In the genomic region with DNA sequence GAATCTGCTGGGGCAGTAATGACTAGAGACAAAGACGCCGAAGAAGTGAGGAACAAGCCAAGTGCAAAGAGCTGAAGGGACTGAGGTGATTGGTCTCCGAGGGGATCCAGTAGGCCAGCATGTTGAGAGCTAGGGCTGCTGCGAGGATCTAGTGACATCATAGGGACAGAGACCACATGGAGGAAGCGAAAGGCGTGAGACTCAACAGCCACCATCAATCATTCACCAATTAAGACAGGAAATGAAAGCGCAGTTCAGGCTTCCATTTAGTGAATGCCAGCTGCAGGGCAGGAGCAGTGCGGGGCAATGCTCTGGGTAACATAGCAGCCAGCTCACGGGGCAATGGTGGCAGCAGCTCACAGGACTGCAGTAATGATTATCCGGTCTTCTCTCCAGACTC, we compare ENCODE assay signal across 24 mouse cellular contexts. TPM values are rescaled to one million over a fixed set of nuclear protein-coding genes. Genes with fewer than 3 reads are reported as not detected.
DNase-seq lines count a peak whose midpoint lies in the region; ATAC-seq and TF ChIP-seq lines count a peak whose summit lies in the region.
"Had no signal": no experiment of that assay in that cellular context is flagged by ENCODE, and none has a peak within 500 bp of the region (broad histone marks: within the 10 kb centered on the region; RNA-seq: fewer than 3 reads in every experiment).

No protein-coding gene starts in this region.

- no peak for TF ChIP-seq EP300 in lung, postnatal 0 days (IDR thresholded peaks at IDR 0.05)

- intact Hi-C loops in left cerebral cortex, postnatal 36 days (cut with DNase I) = no loop called here

- H3K4me1 ChIP-seq in hindbrain, embryonic 11.5 days (replicated peaks; ENCODE audit: control insufficient read depth, insufficient read depth, low read length) = no peaks in the 10 kb centered on the region
- no peaks in the 10 kb centered on the region for H3K4me1 ChIP-seq in hindbrain, embryonic 14.5 days (replicated peaks; ENCODE audit: control insufficient read depth, insufficient read depth, low read length)
- H3K4me1 ChIP-seq in lung, postnatal 0 days (ENCODE audit: insufficient read depth, low read depth, low read length) = no peaks in the 10 kb centered on the region
- H3K4me1 ChIP-seq: forebrain, embryonic 15.5 days; hindbrain, embryonic 15.5 days; midbrain, embryonic 12.5 days; neural tube, embryonic 12.5 days had no signal

- no peak overlapping the region for H3K4me3 ChIP-seq in hindbrain, embryonic 11.5 days (ENCODE audit: low read depth, low read length)
- H3K4me3 ChIP-seq in hindbrain, embryonic 14.5 days (replicated peaks; ENCODE audit: low read length) = no peak overlapping the region
- no peak overlapping the region for H3K4me3 ChIP-seq in lung, postnatal 0 days (ENCODE audit: low read depth, low read length)
- H3K4me3 ChIP-seq: forebrain, embryonic 15.5 days; hindbrain, embryonic 15.5 days; left cerebral cortex, adult 2 months; limb, embryonic 10.5 days; midbrain, embryonic 12.5 days; neural tube, embryonic 12.5 days had no signal

- no peak overlapping the region for H3K4me2 ChIP-seq in hindbrain, embryonic 11.5 days (replicated peaks; ENCODE audit: low read depth, low read length)
- H3K4me2 ChIP-seq in hindbrain, embryonic 14.5 days (replicated peaks) = no peak overlapping the region
- no peak overlapping the region for H3K4me2 ChIP-seq in lung, postnatal 0 days (replicated peaks; ENCODE audit: low read depth, low read length)
- H3K4me2 ChIP-seq: forebrain, embryonic 15.5 days; heart, embryonic 11.5 days; hindbrain, embryonic 15.5 days; midbrain, embryonic 12.5 days; neural tube, embryonic 12.5 days had no signal

- H3K9me3 ChIP-seq in hindbrain, embryonic 11.5 days (ENCODE audit: control insufficient read depth, low read length) = no peaks in the 10 kb centered on the region
- H3K9me3 ChIP-seq in hindbrain, embryonic 14.5 days (ENCODE audit: control insufficient read depth, low read length) = no peaks in the 10 kb centered on the region
- no peaks in the 10 kb centered on the region for H3K9me3 ChIP-seq in lung, postnatal 0 days (ENCODE audit: low read length)
- H3K9me3 ChIP-seq: forebrain, embryonic 15.5 days; hindbrain, embryonic 15.5 days; limb, embryonic 10.5 days; midbrain, embryonic 12.5 days; neural tube, embryonic 12.5 days had no signal

- no peaks in the 10 kb centered on the region for H3K36me3 ChIP-seq in hindbrain, embryonic 11.5 days (ENCODE audit: control insufficient read depth, insufficient read depth, low read length)
- H3K36me3 ChIP-seq in hindbrain, embryonic 14.5 days (replicated peaks; ENCODE audit: control insufficient read depth, insufficient read depth) = no peaks in the 10 kb centered on the region
- no peaks in the 10 kb centered on the region for H3K36me3 ChIP-seq in lung, postnatal 0 days (ENCODE audit: insufficient read depth, low read length)
- no peaks in the 10 kb centered on the region for H3K36me3 ChIP-seq in splenic B cell, adult 2 months (ENCODE audit: control insufficient read depth, insufficient read depth, low read length, poor library complexity, severe bottlenecking)
- H3K36me3 ChIP-seq: forebrain, embryonic 15.5 days; hindbrain, embryonic 15.5 days; limb, embryonic 10.5 days; midbrain, embryonic 12.5 days; neural tube, embryonic 12.5 days had no signal

- no peaks in the 10 kb centered on the region for H3K27me3 ChIP-seq in hindbrain, embryonic 11.5 days (ENCODE audit: control insufficient read depth, insufficient read depth, low read length)
- no peaks in the 10 kb centered on the region for H3K27me3 ChIP-seq in hindbrain, embryonic 14.5 days (ENCODE audit: control insufficient read depth, insufficient read depth, low read length)
- no peaks in the 10 kb centered on the region for H3K27me3 ChIP-seq in lung, postnatal 0 days (replicated peaks; ENCODE audit: insufficient read depth, low read length)
- H3K27me3 ChIP-seq in splenic B cell, adult 2 months (ENCODE audit: control insufficient read depth, insufficient read depth, low read length, poor library complexity, severe bottlenecking) = no peaks in the 10 kb centered on the region
- H3K27me3 ChIP-seq: forebrain, embryonic 15.5 days; hindbrain, embryonic 15.5 days; midbrain, embryonic 12.5 days; neural tube, embryonic 12.5 days had no signal

- H3K27ac ChIP-seq in hindbrain, embryonic 11.5 days (ENCODE audit: low read depth, low read length) = no peak overlapping the region
- no peak overlapping the region for H3K27ac ChIP-seq in hindbrain, embryonic 14.5 days
- no peak overlapping the region for H3K27ac ChIP-seq in lung, postnatal 0 days (ENCODE audit: low read length)
- H3K27ac ChIP-seq: forebrain, embryonic 15.5 days; hindbrain, embryonic 15.5 days; left cerebral cortex, adult 2 months; limb, embryonic 10.5 days; midbrain, embryonic 12.5 days; neural tube, embryonic 12.5 days had no signal

- no peak for DNase-seq in hindbrain, embryonic 11.5 days (ENCODE audit: low spot score)
- no peak for DNase-seq in hindbrain, embryonic 14.5 days (ENCODE audit: low spot score)
- DNase-seq in lung, postnatal 0 days (ENCODE audit: low spot score) = no peak
- DNase-seq in lung, postnatal 14 days = no peak
- DNase-seq in R1 (ENCODE audit: low read depth, low spot score) = peak; percentile 13
- peak; percentile 10 for DNase-seq in splenic B cell, adult 2 months (ENCODE audit: low read depth, low spot score)
- no peak for DNase-seq in left cerebral cortex, postnatal 36 days (ENCODE audit: low spot score in 2 of 2)
- DNase-seq: adrenal gland, adult 2 months; cerebellum, adult 2 months; cerebellum, postnatal 36 days; gastrocnemius, postnatal 25 days; heart, postnatal 10 days; kidney, adult 11 months; layer of hippocampus, adult 9-11 months; liver, postnatal 0 days; lung, postnatal 36 days; thymus, postnatal 25 days had no signal

- no peak for TF ChIP-seq CTCF in lung, postnatal 0 days (IDR thresholded peaks at IDR 0.05)

- ATAC-seq in hindbrain, embryonic 11.5 days (ENCODE audit: low FRiP score) = peak; percentile 35; the same call in 1 of the 2 replicates
- no peak for ATAC-seq in hindbrain, embryonic 14.5 days (ENCODE audit: low FRiP score)
- peak; percentile 33; the same call in 1 of the 2 replicates for ATAC-seq in lung, postnatal 0 days
- ATAC-seq: forebrain, embryonic 15.5 days; liver, postnatal 0 days had no signal

- H3K9ac ChIP-seq in hindbrain, embryonic 11.5 days (ENCODE audit: low read depth, low read length) = no peak overlapping the region
- no peak overlapping the region for H3K9ac ChIP-seq in hindbrain, embryonic 14.5 days
- H3K9ac ChIP-seq in lung, postnatal 0 days (replicated peaks; ENCODE audit: low read depth) = no peak overlapping the region
- H3K9ac ChIP-seq: forebrain, embryonic 15.5 days; hindbrain, embryonic 15.5 days; liver, postnatal 0 days; midbrain, embryonic 12.5 days; neural tube, embryonic 12.5 days had no signal

- 72% methylated on average over 10 of the region's 10 CpGs for WGBS in hindbrain, embryonic 11.5 days
- WGBS in hindbrain, embryonic 14.5 days = 70% methylated on average over 10 of the region's 10 CpGs
- WGBS in lung, postnatal 0 days = 63% methylated on average over 10 of the region's 10 CpGs

RNA-seq across cellular contexts. Expression of gene Map9, which starts 17.7 kb away (rescaled TPM):
- polyA plus RNA-seq in hindbrain, embryonic 11.5 days (2014; fragmentation: Nextera tagmentation; extraction: Ambion mirVana) = 12.3 and 13.6 TPM in 2 replicates
- polyA plus RNA-seq in hindbrain, embryonic 14.5 days (2014; fragmentation: Nextera tagmentation; extraction: Ambion mirVana) = 68.3 and 96.6 TPM in 2 replicates
- polyA plus RNA-seq in lung, postnatal 0 days (2015; fragmentation: Nextera tagmentation; extraction: Ambion mirVana) = 5.2 and 6.0 TPM in 2 replicates
- 100 to 1,000 TPM in 1 of 2 experiments, 10 to 100 TPM in 1; 89.1 to 105 TPM for total RNA-seq in left cerebral cortex, postnatal 36 days (2021)

Comparison
In these comparisons a context has a peak if more than half of its experiments do, and no peak if none do; other contexts are left out.
1. DNase-seq: peak in R1 (single experiment) and splenic B cell, adult 2 months (single experiment); none in hindbrain, embryonic 11.5 days (single experiment), hindbrain, embryonic 14.5 days (single experiment), lung, postnatal 0 days (single experiment), lung, postnatal 14 days (single experiment) and left cerebral cortex, postnatal 36 days (0 of 2).